21 mouse cellular contexts compared by ENCODE assay signal in genomic region chr8:48721376-48721775, GRCm38 (mm10).
DNase-seq lines count a peak whose midpoint lies in the region; ATAC-seq lines count a peak whose summit lies in the region.
"Had no signal": no experiment of that assay in that cellular context is flagged by ENCODE, and none has a peak within 500 bp of the region (broad histone marks: within the 10 kb centered on the region; RNA-seq: fewer than 3 reads in every experiment).

No protein-coding gene starts in this region.

- no peak overlapping the region for H3K9ac ChIP-seq in heart, embryonic 11.5 days (ENCODE audit: low read depth, low read length)
- H3K9ac ChIP-seq: forebrain, embryonic 13.5 days; forebrain, postnatal 0 days; heart, embryonic 12.5 days; hindbrain, embryonic 14.5 days had no signal

- H3K9me3 ChIP-seq in heart, embryonic 11.5 days (replicated peaks; ENCODE audit: control insufficient read depth, low read length): no peaks in the 10 kb centered on the region
- H3K9me3 ChIP-seq: embryonic facial prominence, embryonic 10.5 days; heart, embryonic 12.5 days; hindbrain, embryonic 10.5 days had no signal

- 85% methylated on average over 12 of the region's 12 CpGs for WGBS in heart, embryonic 11.5 days (ENCODE audit: insufficient replicate concordance)

- H3K4me1 ChIP-seq in heart, embryonic 11.5 days (ENCODE audit: control insufficient read depth, insufficient read depth, low read length): no peaks in the 10 kb centered on the region
- H3K4me1 ChIP-seq: forebrain, embryonic 13.5 days; heart, embryonic 12.5 days had no signal

- no peaks in the 10 kb centered on the region for H3K27me3 ChIP-seq in heart, embryonic 11.5 days (ENCODE audit: control insufficient read depth, insufficient read depth, low read length)
- H3K27me3 ChIP-seq: forebrain, embryonic 13.5 days; heart, embryonic 12.5 days had no signal

- ATAC-seq in frontal cortex, adult (ENCODE audit: low TSS enrichment): peak; percentile 99
- ATAC-seq in heart, embryonic 11.5 days (replicated peaks; ENCODE audit: insufficient number of reproducible peaks, low FRiP score, low TSS enrichment): no peak
- ATAC-seq: CD4-positive, CD25-positive, alpha-beta regulatory T cell, adult 4 months; forebrain, embryonic 13.5 days; forebrain, postnatal 0 days had no signal

- H3K36me3 ChIP-seq in heart, embryonic 11.5 days (ENCODE audit: control insufficient read depth, insufficient read depth, low read length): no peaks in the 10 kb centered on the region
- H3K36me3 ChIP-seq: embryonic facial prominence, embryonic 10.5 days; heart, embryonic 12.5 days; hindbrain, embryonic 10.5 days had no signal

- no peak for DNase-seq in frontal cortex, postnatal 10 days (ENCODE audit: low spot score in 2 of 2)
- DNase-seq in left cerebral cortex, postnatal 14 days (ENCODE audit: low spot score in 2 of 2): peak; percentile 34 to 42
- no peak for DNase-seq in left cerebral cortex, postnatal 4 days
- peak; percentile 39 for DNase-seq in ES-CJ7 (ENCODE audit: low read depth, low spot score)
- peak; percentile 13 to 24 for DNase-seq in left cerebral cortex, postnatal 36 days (ENCODE audit: low spot score in 2 of 2)
- DNase-seq: adrenal gland, adult 2 months; adrenal gland, postnatal 25 days; B cell, adult 2 months; cerebellum, adult 2 months; cerebellum, postnatal 10 days; forebrain, postnatal 0 days; gastrocnemius, postnatal 14 days; heart, adult 2 months had no signal

- H3K4me2 ChIP-seq in heart, embryonic 11.5 days: no peak overlapping the region
- H3K4me2 ChIP-seq: forebrain, embryonic 13.5 days; heart, embryonic 12.5 days; hindbrain, embryonic 14.5 days had no signal

- no peak overlapping the region for H3K4me3 ChIP-seq in heart, embryonic 11.5 days (ENCODE audit: low read depth, low read length)
- H3K4me3 ChIP-seq: embryonic facial prominence, embryonic 10.5 days; forebrain, embryonic 13.5 days; heart, adult 2 months; heart, embryonic 12.5 days; hindbrain, embryonic 10.5 days had no signal

- intact Hi-C loops in left cerebral cortex, postnatal 14 days (cut with DNase I): no loop called here
- intact Hi-C loops in left cerebral cortex, postnatal 4 days (cut with DNase I): no loop called here
- intact Hi-C loops in left cerebral cortex, postnatal 36 days (cut with DNase I): no loop called here

- no peak overlapping the region for H3K27ac ChIP-seq in heart, embryonic 11.5 days (ENCODE audit: low read depth, low read length)
- H3K27ac ChIP-seq: embryonic facial prominence, embryonic 10.5 days; forebrain, embryonic 13.5 days; heart, adult 2 months; hindbrain, embryonic 10.5 days; hindbrain, embryonic 14.5 days had no signal

Comparison
In these comparisons a context has a peak if more than half of its experiments do, and no peak if none do; other contexts are left out.
1. DNase-seq: peak in left cerebral cortex, postnatal 14 days (2 of 2), ES-CJ7 (single experiment) and left cerebral cortex, postnatal 36 days (2 of 2); none in frontal cortex, postnatal 10 days (0 of 2) and left cerebral cortex, postnatal 4 days (single experiment).